Mouse (Mus musculus) CD4-positive naive resting alpha-beta T cell, adult 76 days (primary cell): Measurements from ENCODE around the gene Wdr83os. TPM values are rescaled to one million over a fixed set of nuclear protein-coding genes. Genes with fewer than 3 reads are reported as not detected.

Source experiments
- total RNA-seq: library from RNA; stranded (reverse); gene quantifications from one replicate; pipeline ENCODE4 v1.2.4, GENCODE M21; 2023

Gene Wdr83os
- total RNA-seq, result 60.0 TPM

GRCm38 (mm10) chr8:85080532-85081215 is at the start of gene Wdr83os:
Gene Wdr83os (plus strand): TSS chr8:85080740.

DNA sequence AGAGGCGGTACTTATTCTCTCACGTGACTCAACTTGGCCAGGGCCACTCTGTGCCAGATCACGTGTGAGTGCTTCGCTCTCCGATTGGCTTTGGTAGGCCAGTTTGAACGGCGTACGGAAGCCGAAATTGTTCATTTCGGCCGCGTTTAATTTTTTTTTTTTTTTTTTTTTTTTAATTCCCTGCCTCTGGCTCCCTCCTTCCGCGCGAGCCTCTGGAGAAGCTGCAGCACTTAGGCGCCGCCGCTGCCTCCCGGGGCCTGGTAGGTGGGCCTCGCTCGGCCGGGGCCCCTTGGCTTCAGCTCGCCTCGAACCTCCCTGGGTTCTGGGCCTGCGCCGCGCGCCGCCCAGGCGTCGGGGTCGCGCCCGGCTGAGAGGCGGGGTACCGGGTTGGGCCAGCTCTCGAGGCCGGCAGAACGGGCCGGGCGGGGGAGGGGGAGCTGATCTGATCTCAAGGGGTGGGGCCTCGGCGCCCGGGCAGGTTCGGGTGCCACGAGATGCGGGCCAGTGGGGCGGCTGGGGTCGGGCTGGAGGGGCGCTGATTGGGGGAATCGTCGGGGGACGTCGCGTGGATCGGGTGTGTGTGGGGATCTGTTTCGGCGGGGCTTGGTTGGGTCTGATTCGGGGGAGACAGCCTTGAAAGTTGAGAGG is 43.7 kb upstream of the Wdr83os start, which contains the start of gene Tnpo2:
Tnpo2 (plus strand) TSS at position 198 of the 648 bp plus-strand sequence.

GRCm38 (mm10) chr8:85059879-85060616 is 20.5 kb upstream of the Wdr83os start, which contains the start of gene Fbxw9:
Gene Fbxw9 (plus strand): TSS chr8:85060055.

GRCm38 (mm10) chr8:85067982-85068381 is 12.6 kb upstream of the Wdr83os start, which contains the start of gene Gm5741:
Gene Gm5741 (minus strand): TSS chr8:85067982.

GRCm38 (mm10) chr8:85071514-85072281 is 8.8 kb upstream of the Wdr83os start, which contains the start of gene Dhps:
Gene Dhps (plus strand): TSS chr8:85071757.

GRCm38 (mm10) chr8:85081216-85081555 is 646 bp downstream of the Wdr83os start, which contains the start of gene Wdr83:
Gene Wdr83 (minus strand): TSS chr8:85081306.

GRCm38 (mm10) chr8:85083108-85083813 is 2.7 kb downstream of the Wdr83os start, which contains the start of gene Man2b1:
Gene Man2b1 (plus strand): TSS chr8:85083270.

GRCm38 (mm10) chr8:85122995-85123394 is 42.5 kb downstream of the Wdr83os start, which contains the start of gene Zfp791:
Gene Zfp791 (minus strand): TSS chr8:85123095.

Other genes with a start within 250 kb of the Wdr83os start
- 13.2 TPM for gene Gadd45gip1, start 249.2 kb upstream of the Wdr83os start, total RNA-seq
- 70.4 TPM for gene Rad23a, start 240.1 kb upstream of the Wdr83os start, total RNA-seq
- 445 TPM for gene Calr, start 233.8 kb upstream of the Wdr83os start, total RNA-seq
- gene Farsa, start 223.8 kb upstream of the Wdr83os start, total RNA-seq, result 68.4 TPM
- 4.2 TPM for gene Syce2, start 208.6 kb upstream of the Wdr83os start, total RNA-seq
- gene Gcdh, start 186.8 kb upstream of the Wdr83os start, total RNA-seq, result 21.0 TPM
- 0.62 TPM for gene Klf1, start 178.8 kb upstream of the Wdr83os start, total RNA-seq
- gene Dnase2a, start 172.2 kb upstream of the Wdr83os start, total RNA-seq, result 8.8 TPM
- 0.15 TPM for gene Mast1, start 143.4 kb upstream of the Wdr83os start, total RNA-seq
- not detected for gene Rtbdn, start 133.7 kb upstream of the Wdr83os start, total RNA-seq
- gene Gm49661, start 111.3 kb upstream of the Wdr83os start, total RNA-seq, result not detected
- 57.7 TPM for gene Prdx2, start 111.2 kb upstream of the Wdr83os start, total RNA-seq
- 28.2 TPM for gene Rnaseh2a, start 111.0 kb upstream of the Wdr83os start, total RNA-seq
- gene Junb, start 102.0 kb upstream of the Wdr83os start, total RNA-seq, result 1,783 TPM
- gene Hook2, start 90.1 kb upstream of the Wdr83os start, total RNA-seq, result 6.6 TPM
- not detected for gene Best2, start 66.2 kb upstream of the Wdr83os start, total RNA-seq
- 55.2 TPM for gene Asna1, start 55.5 kb upstream of the Wdr83os start, total RNA-seq
- 167 TPM for gene Trir, start 53.9 kb upstream of the Wdr83os start, total RNA-seq
- gene Tnpo2, start 43.8 kb upstream of the Wdr83os start, total RNA-seq, result 68.9 TPM
- gene Fbxw9, start 20.7 kb upstream of the Wdr83os start, total RNA-seq, result 6.9 TPM
- gene Gm5741, start 12.8 kb upstream of the Wdr83os start, total RNA-seq, result not detected
- 115 TPM for gene Dhps, start 9.0 kb upstream of the Wdr83os start, total RNA-seq
- 11.5 TPM for gene Wdr83, start 566 bp downstream of the Wdr83os start, total RNA-seq
- gene Man2b1, start 2.5 kb downstream of the Wdr83os start, total RNA-seq, result 113 TPM
- not detected for gene Zfp791, start 42.4 kb downstream of the Wdr83os start, total RNA-seq
- not detected for gene Cks1brt, start 71.2 kb downstream of the Wdr83os start, total RNA-seq
- not detected for gene Olfr371, start 145.2 kb downstream of the Wdr83os start, total RNA-seq
- 57.7 TPM for gene Orc6, start 218.9 kb downstream of the Wdr83os start, total RNA-seq
- 55.6 TPM for gene Vps35, start 219.1 kb downstream of the Wdr83os start, total RNA-seq